In genomic region chr1:105355910-105356290, GRCm38 (mm10) we compare ENCODE assay signal across 9 mouse cellular contexts. TPM values are rescaled to one million over a fixed set of nuclear protein-coding genes. Genes with fewer than 3 reads are reported as not detected.
DNase-seq lines count a peak whose midpoint lies in the region; ATAC-seq and TF ChIP-seq lines count a peak whose summit lies in the region.
"Had no signal": no experiment of that assay in that cellular context is flagged by ENCODE, and none has a peak within 500 bp of the region (broad histone marks: within the 10 kb centered on the region; RNA-seq: fewer than 3 reads in every experiment).

No protein-coding gene starts in this region.

- peak overlapping the region; percentile 85 for H3K4me2 ChIP-seq in hindbrain, embryonic 12.5 days (replicated peaks)
- peak overlapping the region; percentile 87 for H3K4me2 ChIP-seq in limb, embryonic 15.5 days
- H3K4me2 ChIP-seq in midbrain, postnatal 0 days (ENCODE audit: low read depth, low read length, poor library complexity, severe bottlenecking): peak overlapping the region; percentile 84

- H3K27me3 ChIP-seq in hindbrain, embryonic 12.5 days: no peaks in the 10 kb centered on the region
- no peaks in the 10 kb centered on the region; the same call in 1 of the 2 replicates for H3K27me3 ChIP-seq in limb, embryonic 15.5 days
- no peaks in the 10 kb centered on the region for H3K27me3 ChIP-seq in midbrain, postnatal 0 days (ENCODE audit: insufficient read depth, low read length)

- no peaks in the 10 kb centered on the region for H3K9me3 ChIP-seq in hindbrain, embryonic 12.5 days (replicated peaks)
- no peaks in the 10 kb centered on the region for H3K9me3 ChIP-seq in limb, embryonic 15.5 days
- H3K9me3 ChIP-seq in midbrain, postnatal 0 days (ENCODE audit: low read length): no peaks in the 10 kb centered on the region

- peak; percentile 2 for DNase-seq in CD4-positive, CD25-positive, alpha-beta regulatory T cell, adult 2 months (ENCODE audit: low read depth, low spot score)
- DNase-seq in ES-CJ7 (ENCODE audit: low read depth, low spot score): peak; percentile 12
- DNase-seq in midbrain, postnatal 0 days (ENCODE audit: low spot score): peak; percentile 42
- no peak for DNase-seq in thymus, postnatal 0 days (ENCODE audit: low spot score)

- H3K36me3 ChIP-seq in hindbrain, embryonic 12.5 days: no peaks in the 10 kb centered on the region
- no peaks in the 10 kb centered on the region for H3K36me3 ChIP-seq in limb, embryonic 15.5 days
- H3K36me3 ChIP-seq in midbrain, postnatal 0 days (ENCODE audit: insufficient read depth, low read length): no peaks in the 10 kb centered on the region

- peak overlapping the region; percentile 80 for H3K4me3 ChIP-seq in embryonic fibroblast, embryonic 13.5 days (ENCODE audit: insufficient read depth, low read length)
- H3K4me3 ChIP-seq in hindbrain, embryonic 12.5 days: peak overlapping the region; percentile 69
- peak overlapping the region; percentile 71 for H3K4me3 ChIP-seq in limb, embryonic 15.5 days
- H3K4me3 ChIP-seq in midbrain, postnatal 0 days (ENCODE audit: low read depth, low read length): peak overlapping the region; percentile 87

- peak overlapping the region; percentile 78 for H3K9ac ChIP-seq in hindbrain, embryonic 12.5 days
- peak overlapping the region; percentile 58 for H3K9ac ChIP-seq in limb, embryonic 15.5 days
- H3K9ac ChIP-seq in midbrain, postnatal 0 days (replicated peaks; ENCODE audit: low read length, poor library complexity, severe bottlenecking): peak overlapping the region; percentile 81

- no peak for ATAC-seq in CD4-positive, CD25-positive, alpha-beta regulatory T cell, adult 4 months
- ATAC-seq in hindbrain, embryonic 12.5 days (ENCODE audit: low FRiP score): peak; percentile 66
- no peak for ATAC-seq in limb, embryonic 15.5 days (ENCODE audit: insufficient number of reproducible peaks, low FRiP score, low TSS enrichment, low read depth)
- ATAC-seq in midbrain, postnatal 0 days (ENCODE audit: low FRiP score): peak; percentile 61

- 0% methylated on average over 14 of the region's 23 CpGs for WGBS in hindbrain, embryonic 12.5 days
- under 1% methylated on average over 22 of the region's 23 CpGs for WGBS in limb, embryonic 15.5 days
- WGBS in midbrain, postnatal 0 days: 0% methylated on average over 20 of the region's 23 CpGs

- no peak for TF ChIP-seq POLR2A in embryonic fibroblast, embryonic 13.5 days (IDR thresholded peaks at IDR 0.05; ENCODE audit: low read depth, low read length)

- TF ChIP-seq CTCF in embryonic fibroblast, embryonic 13.5 days (IDR thresholded peaks at IDR 0.05; ENCODE audit: borderline replicate concordance, insufficient read depth, low read length): no peak
- no peak for TF ChIP-seq CTCF in midbrain, postnatal 0 days (IDR thresholded peaks at IDR 0.05)

- no peaks in the 10 kb centered on the region for H3K4me1 ChIP-seq in embryonic fibroblast, embryonic 13.5 days (ENCODE audit: control insufficient read depth, insufficient read depth, low read length)
- H3K4me1 ChIP-seq in hindbrain, embryonic 12.5 days: 0 out of 2 replicates have a peak, but pooled peaks cover 5% of the 10 kb centered on the region
- peaks cover 11% of the 10 kb centered on the region; the same call in 1 of the 2 replicates for H3K4me1 ChIP-seq in limb, embryonic 15.5 days
- H3K4me1 ChIP-seq in midbrain, postnatal 0 days (ENCODE audit: insufficient read depth, low read length): peaks cover 4% of the 10 kb centered on the region; the same call in 1 of the 2 replicates

- H3K27ac ChIP-seq in embryonic fibroblast, embryonic 13.5 days (ENCODE audit: insufficient read depth, low read length): no peak overlapping the region
- H3K27ac ChIP-seq in hindbrain, embryonic 12.5 days: peak overlapping the region; percentile 72
- no peak overlapping the region for H3K27ac ChIP-seq in limb, embryonic 15.5 days
- H3K27ac ChIP-seq in midbrain, postnatal 0 days (ENCODE audit: low read depth, low read length): peak overlapping the region; percentile 82

RNA-seq across cellular contexts. Expression of gene Rnf152, which starts 0.6 kb away (rescaled TPM):
- polyA plus RNA-seq in CD4-positive, CD25-positive, alpha-beta regulatory T cell, adult 4 months (2017; shearing (Covaris generic)): under 1 TPM; 0.09 to 0.35 TPM
- polyA plus RNA-seq in embryonic fibroblast, embryonic 13.5 days (2011; ENCODE audit: insufficient read length, low read depth, missing spikeins): 0.17 and 0.60 TPM in 2 replicates
- polyA plus RNA-seq in hindbrain, embryonic 12.5 days (2016; fragmentation: Nextera tagmentation; extraction: Ambion mirVana): 5.4 and 5.5 TPM in 2 replicates
- polyA plus RNA-seq in limb, embryonic 15.5 days (2015; fragmentation: Nextera tagmentation; extraction: Ambion mirVana): 1.2 and 1.3 TPM in 2 replicates
- 35.5 and 50.8 TPM in 2 replicates for total RNA-seq in midbrain, postnatal 0 days (2014; rRNA removed)
- polyA plus RNA-seq in midbrain, postnatal 0 days (2015; fragmentation: Nextera tagmentation; extraction: Ambion mirVana): 19.2 and 21.0 TPM in 2 replicates
- polyA plus RNA-seq in thymus, postnatal 0 days (2015; fragmentation: Nextera tagmentation; extraction: Ambion mirVana): 0.08 and 0.09 TPM in 2 replicates
- total RNA-seq: common myeloid progenitor, adult 5-6 weeks had no signal

Comparison
In these comparisons a context has a peak if more than half of its experiments do, and no peak if none do; other contexts are left out.
1. ATAC-seq: peak in hindbrain, embryonic 12.5 days (single experiment) and midbrain, postnatal 0 days (single experiment); none in CD4-positive, CD25-positive, alpha-beta regulatory T cell, adult 4 months (single experiment) and limb, embryonic 15.5 days (single experiment).
2. H3K27ac ChIP-seq: peak in hindbrain, embryonic 12.5 days (single experiment) and midbrain, postnatal 0 days (single experiment); none in embryonic fibroblast, embryonic 13.5 days (single experiment) and limb, embryonic 15.5 days (single experiment).
3. Peak in every context shown above with its lines, with median percentiles within 50 percentile points of each other: H3K4me3 ChIP-seq, H3K4me2 ChIP-seq and H3K9ac ChIP-seq.